Mouse (Mus musculus): ENCODE data around the gene Nefh. TPM values are rescaled to one million over a fixed set of nuclear protein-coding genes. Genes with fewer than 3 reads are reported as not detected.

The Nefh gene
- polyA plus RNA-seq, 1 experiment from 2014 or later, result 1.2 TPM

DNA sequence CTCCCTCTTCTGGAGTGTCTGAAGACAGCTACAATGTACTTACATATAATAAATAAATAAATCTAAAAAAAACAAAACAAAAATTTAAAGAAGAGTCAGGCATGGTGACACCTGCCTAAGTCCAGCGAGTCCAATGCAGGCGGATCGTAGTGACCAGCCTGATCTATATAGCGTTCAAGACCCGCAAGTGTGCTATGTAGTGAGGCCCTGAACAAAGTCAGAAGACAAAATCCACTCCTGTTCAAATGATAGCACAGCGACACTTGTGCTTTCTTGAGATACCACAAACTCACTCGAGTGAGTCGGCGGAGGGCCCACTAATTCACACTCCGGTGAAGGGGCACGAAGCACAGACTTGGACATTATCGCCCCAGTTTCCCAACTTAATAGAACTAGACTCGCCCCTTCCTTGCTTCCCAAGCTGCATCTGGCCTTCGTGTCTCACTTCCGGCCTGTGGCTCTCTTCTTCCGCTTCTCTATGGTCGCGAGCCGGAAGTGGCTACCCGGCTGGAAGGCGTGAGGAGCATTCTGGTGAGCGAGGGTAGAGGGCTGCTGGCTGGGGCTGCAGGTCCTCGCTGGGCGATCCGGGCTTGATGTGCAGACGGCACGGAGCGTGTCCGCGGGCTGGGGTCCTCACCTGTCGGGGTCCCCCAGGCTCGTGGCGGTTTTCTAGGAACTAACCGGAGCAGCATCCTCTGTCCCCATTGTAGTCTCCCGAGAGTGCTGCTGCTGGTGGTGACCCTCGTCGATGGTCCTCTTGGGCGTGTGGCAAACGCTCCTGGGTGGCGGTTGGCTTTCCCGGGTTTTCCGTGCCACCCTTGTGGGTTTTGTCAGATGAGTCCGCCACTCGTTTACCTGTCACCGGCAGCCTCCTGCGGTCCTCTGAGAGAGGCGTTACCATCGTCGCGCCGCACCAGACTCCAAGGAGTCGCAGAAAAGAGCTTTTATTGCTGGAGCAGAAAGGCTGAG is 52.7 kb downstream of the Nefh start, which contains the start of gene Thoc5:
Gene Thoc5, plus strand, starts transcription at position 473 of the 969 bp plus-strand sequence.
- Histone ChIP-seq H3K4me3 (replicated peaks) (peak within 1 kb of the TSS; percentile 87), H3K9me3 (no peaks in the 10 kb centered on the region), H3K9ac (replicated peaks) (peak within 1 kb of the TSS; percentile 90), H3K36me3 (peaks cover 52% of the 10 kb centered on the region), H3K4me1 (replicated peaks) (peaks cover 14% of the 10 kb centered on the region), H3K27me3 (no peaks in the 10 kb centered on the region), H3K4me2 (replicated peaks) (peak within 1 kb of the TSS; percentile 87), H3K27ac (peak within 1 kb of the TSS; percentile 90)
- WGBS, result 3% methylated on average over 52 of the region's 52 CpGs
- ATAC-seq, result peak; percentile 97

Small RNA genes within 50 kb of the gene (microRNA-seq; reads per million reads assigned to microRNA genes)
- gene Mir6918, result not detected

Other genes starting within 250 kb of the Nefh start
- gene Uqcr10, start 243.7 kb downstream of the Nefh start, polyA plus RNA-seq (2015; fragmentation: Nextera tagmentation; extraction: Ambion mirVana), result 524 and 547 TPM in 2 replicates
- 66.9 and 72.9 TPM in 2 replicates for gene Zmat5, start 243.4 kb downstream of the Nefh start, polyA plus RNA-seq (2015; fragmentation: Nextera tagmentation; extraction: Ambion mirVana)
- 0.69 and 1.0 TPM in 2 replicates for gene Cabp7, start 201.3 kb downstream of the Nefh start, polyA plus RNA-seq (2015; fragmentation: Nextera tagmentation; extraction: Ambion mirVana)
- 60.1 and 61.3 TPM in 2 replicates for gene Nf2, start 98.5 kb downstream of the Nefh start, polyA plus RNA-seq (2015; fragmentation: Nextera tagmentation; extraction: Ambion mirVana)
- 139 and 142 TPM in 2 replicates for gene Nipsnap1, start 74.1 kb downstream of the Nefh start, polyA plus RNA-seq (2015; fragmentation: Nextera tagmentation; extraction: Ambion mirVana)
- 63.3 and 65.1 TPM in 2 replicates for gene Thoc5, start 52.7 kb downstream of the Nefh start, polyA plus RNA-seq (2015; fragmentation: Nextera tagmentation; extraction: Ambion mirVana)
- gene Ap1b1, start 38.8 kb upstream of the Nefh start, polyA plus RNA-seq (2015; fragmentation: Nextera tagmentation; extraction: Ambion mirVana), result 87.2 and 93.9 TPM in 2 replicates
- gene Rasl10a, start 110.1 kb upstream of the Nefh start, polyA plus RNA-seq (2015; fragmentation: Nextera tagmentation; extraction: Ambion mirVana), result 0.55 and 0.66 TPM in 2 replicates
- gene Gas2l1, start 117.3 kb upstream of the Nefh start, polyA plus RNA-seq (2015; fragmentation: Nextera tagmentation; extraction: Ambion mirVana), result 13.0 and 20.9 TPM in 2 replicates
- gene Rhbdd3, start 150.9 kb upstream of the Nefh start, polyA plus RNA-seq (2015; fragmentation: Nextera tagmentation; extraction: Ambion mirVana), result 32.8 and 33.1 TPM in 2 replicates
- gene Ewsr1, start 151.2 kb upstream of the Nefh start, polyA plus RNA-seq (2015; fragmentation: Nextera tagmentation; extraction: Ambion mirVana), result 724 and 776 TPM in 2 replicates
- gene Emid1, start 204.2 kb upstream of the Nefh start, polyA plus RNA-seq (2015; fragmentation: Nextera tagmentation; extraction: Ambion mirVana), result 5.6 and 6.7 TPM in 2 replicates